Mouse (Mus musculus): ENCODE data around the gene Pomgnt1.

Gene Pomgnt1

GRCm38 (mm10) chr4:116174466-116175116, 51.0 kb downstream of the Pomgnt1 start:
- DNase-seq: no peak

GRCm38 (mm10) chr4:116175136-116175535, 51.5 kb downstream of the Pomgnt1 start:
- DNase-seq: no peak

DNA sequence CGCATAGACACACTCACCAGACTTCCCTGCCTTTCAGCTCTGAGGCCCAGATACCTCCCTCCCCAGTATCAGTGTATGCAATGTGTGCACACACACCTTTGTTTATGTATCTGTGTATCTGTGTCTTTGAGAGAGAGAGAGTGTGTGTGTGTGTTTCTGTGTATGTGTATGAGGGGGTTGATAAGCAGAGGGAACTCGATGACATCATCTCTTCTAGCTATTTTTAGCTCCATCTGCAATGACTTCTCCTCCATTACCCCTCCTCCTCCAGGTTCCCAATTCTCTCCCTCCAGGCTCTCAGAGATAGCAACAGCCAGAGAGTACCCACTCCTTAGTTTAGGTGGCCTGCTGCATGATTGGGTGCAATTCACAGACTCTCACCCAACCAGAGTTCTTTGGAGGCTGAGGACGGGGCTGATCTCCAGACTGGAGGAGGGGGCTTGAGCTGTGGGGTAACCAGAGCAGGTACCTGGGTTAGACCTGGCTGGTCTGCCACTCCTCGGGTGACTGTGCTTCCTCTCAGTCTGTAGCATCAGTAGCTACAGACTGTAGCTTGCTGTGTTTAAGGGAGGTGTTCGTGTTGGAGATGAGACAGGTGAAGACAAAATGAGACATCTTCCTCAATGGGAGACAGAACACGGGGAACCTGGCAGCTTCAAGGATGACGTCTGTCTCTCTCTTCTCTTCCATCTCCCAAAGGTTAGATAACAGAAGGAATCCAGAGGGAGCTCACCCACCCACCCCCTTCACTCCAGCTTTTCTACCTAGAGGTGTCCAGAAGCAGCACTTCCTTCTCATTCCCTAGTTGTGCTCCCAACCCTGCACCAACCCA, 52.3 kb downstream of the Pomgnt1 start:
- DNase-seq: no peak

DNA sequence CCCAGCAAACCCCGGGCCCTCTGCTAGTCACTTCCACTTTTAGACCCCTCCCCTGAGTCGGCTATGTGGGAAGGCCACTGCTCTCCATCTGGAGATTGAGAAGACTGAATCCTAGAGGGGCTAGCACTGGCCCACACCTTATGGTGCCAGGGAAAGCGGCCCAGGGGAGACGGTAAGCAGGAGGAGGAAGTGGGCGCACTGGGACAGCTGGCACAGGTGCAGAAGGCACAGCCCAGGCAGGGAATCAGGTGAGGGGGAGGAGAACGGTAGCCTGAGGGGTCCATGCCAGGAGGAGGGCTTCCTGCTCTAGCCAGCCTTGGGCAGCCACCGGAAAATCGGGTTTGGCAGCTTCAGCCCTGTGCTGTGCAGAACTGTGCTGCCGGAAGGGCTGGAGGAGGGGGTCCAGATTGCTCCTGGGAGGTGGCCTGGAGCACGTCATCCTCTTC, 52.9 kb downstream of the Pomgnt1 start:
- peak; percentile 66 for DNase-seq

GRCm38 (mm10) chr4:116177140-116177539, 53.5 kb downstream of the Pomgnt1 start:
- DNase-seq: no peak

DNA sequence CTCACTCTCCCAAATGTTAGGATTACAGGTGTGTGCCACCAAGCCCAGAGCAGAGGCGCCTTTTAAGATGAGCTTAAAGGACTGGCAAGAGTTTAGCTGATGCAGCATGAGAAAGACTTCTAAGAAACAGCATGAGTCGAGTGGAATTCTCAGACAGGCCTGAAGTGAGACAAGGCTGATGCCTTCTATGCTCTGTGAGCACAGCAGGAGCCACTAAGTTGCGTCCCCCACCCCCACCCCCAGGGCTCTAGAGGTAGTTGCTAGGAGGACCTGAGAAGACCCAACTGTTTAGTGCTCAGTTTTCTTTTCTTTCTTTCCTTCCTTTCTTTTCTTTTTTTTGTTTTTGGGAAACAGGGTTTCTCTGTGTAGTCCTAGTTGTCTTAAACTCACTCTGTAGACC, 58.4 kb downstream of the Pomgnt1 start:
- no peak for DNase-seq

DNA sequence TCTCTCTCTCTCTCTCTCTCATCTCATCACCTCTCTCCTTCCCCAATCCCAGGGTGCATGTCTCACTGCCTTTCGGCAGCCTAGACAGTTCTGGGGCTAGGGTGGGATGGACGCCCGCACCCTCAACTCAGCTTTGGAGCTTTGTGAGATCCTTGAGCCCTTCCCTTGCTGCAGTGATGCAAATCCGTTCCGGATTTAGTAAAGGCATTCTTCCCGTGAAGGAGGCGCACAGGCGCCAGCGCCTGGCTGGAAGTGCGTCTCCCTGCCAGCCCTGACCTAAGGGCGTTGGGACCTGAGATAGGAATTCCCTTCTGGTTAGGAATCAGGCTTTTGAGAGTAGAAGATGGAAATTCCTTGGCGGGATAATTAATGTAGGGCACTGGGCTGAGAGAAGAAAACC, 59.1 kb downstream of the Pomgnt1 start:
- no peak for DNase-seq

- no peak for DNase-seq
Measured at GRCm38 (mm10) chr4:116185083-116185482, 61.4 kb downstream of the Pomgnt1 start.

DNA sequence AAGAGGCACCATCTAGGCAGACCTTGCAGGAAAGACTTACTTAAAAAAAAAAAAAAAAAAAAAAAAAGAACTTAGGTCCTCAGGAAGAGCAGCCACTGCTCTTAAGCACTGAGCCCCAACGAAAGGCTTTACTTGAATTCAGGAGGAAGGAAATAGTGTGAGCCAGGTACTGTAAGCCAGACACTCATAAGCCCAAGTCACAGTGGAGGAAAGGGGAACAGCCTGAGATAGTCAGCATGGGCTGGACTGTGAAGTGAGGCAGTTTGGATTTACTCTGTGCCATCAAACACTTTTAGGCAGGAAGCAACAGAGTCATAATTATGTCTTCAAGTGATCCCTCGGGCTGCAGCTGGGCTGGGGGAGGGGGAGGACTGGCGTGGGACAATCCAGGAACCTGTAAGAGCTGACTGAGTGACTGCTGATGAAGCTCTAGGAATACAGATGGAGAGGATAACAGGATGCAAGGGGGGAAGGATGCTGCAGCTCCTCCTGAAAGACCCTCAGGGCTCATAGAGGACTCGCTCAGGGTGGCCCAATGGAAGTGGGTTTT, 68.7 kb downstream of the Pomgnt1 start:
- DNase-seq: no peak

- no peak for DNase-seq
Measured at GRCm38 (mm10) chr4:116193583-116194383, 70.1 kb downstream of the Pomgnt1 start.

GRCm38 (mm10) chr4:116198422-116198821, 74.8 kb downstream of the Pomgnt1 start:
- peak; percentile 38 for DNase-seq

- DNase-seq: no peak
Measured at GRCm38 (mm10) chr4:116204422-116204821, 80.8 kb downstream of the Pomgnt1 start.

DNA sequence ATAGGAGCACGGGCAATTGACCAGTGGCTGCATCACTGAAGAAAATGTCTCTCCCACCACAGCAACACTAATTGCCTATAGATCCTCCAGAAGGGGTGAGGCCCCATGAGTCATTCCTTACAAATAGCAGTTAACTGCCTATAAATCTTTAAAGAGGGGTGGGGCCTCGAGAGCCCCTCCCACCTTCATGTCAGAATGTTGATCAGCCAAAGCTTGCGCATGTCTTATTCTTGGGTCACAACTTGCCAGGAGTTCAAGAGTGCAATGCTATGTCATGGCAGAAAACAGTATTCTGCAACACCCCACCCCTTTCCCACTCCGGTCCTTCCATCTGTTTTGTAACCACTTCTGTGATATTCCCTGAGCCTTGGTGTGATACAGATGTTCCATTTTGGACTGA, 82.9 kb downstream of the Pomgnt1 start:
- DNase-seq: no peak

DNA sequence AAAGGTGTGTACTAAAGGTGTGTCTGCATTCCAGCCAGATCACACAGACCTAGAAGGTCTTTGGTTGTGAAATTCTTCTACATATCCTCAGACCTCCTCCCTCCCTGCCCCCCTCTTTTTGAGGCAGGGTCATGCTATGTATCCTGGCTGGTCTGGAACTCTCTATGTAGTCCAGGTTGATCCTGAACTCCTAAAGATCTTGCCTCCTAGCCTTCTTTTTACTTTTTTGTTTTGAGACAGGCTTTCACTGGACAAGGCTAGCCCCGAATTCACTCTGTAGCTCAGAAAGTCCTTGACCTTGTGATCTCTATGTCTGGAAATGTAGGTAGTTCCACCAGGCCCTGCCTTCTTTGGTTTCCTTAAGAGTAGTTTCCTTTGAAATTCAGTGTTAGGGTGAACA, 85.3 kb downstream of the Pomgnt1 start:
- no peak for DNase-seq

Measured in thymus, postnatal 25 days (tissue).